Mouse (Mus musculus) right cerebral cortex, postnatal 10 days (tissue): ENCODE results near the gene Nlrp9c.
"Not testable (repeated sequence)": the region's sequence is repeated elsewhere in the genome, so short reads cannot be mapped to it uniquely, and the experiment has no call there.

Experiments
- DNase-seq, 2 experiments: peaks; one replicate each; pipeline ENCODE4 v3.0.0; 2021; ENCODE audit warnings: low spot score in 2 of 2

Nlrp9c gene

DNA sequence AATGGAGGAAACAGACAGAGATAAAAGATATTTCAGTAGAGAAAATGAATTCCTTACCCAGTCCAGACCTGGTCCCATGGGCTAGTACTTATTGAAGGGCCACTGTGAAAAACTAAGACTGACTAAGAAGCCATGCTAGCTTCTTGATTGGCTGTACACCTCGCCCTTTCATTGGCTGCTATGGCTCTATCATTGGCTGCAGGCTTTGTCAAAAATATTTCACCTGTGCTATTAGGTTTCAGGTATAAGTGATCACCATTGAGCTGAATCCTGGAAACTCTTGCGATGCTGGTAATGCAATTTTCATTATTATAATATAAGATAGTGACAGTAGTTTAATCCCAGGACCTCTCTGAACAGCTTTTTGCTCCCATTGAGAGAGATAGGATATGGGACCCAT, at the start of gene Nlrp9c:
Gene Nlrp9c, minus strand, starts transcription at position 101 of the 400 bp plus-strand sequence.
- not testable (repeated sequence) for DNase-seq

GRCm38 (mm10) chr7:26434813-26435212, 31.3 kb upstream of the Nlrp9c start, which contains the start of gene Nlrp4a:
Nlrp4a (plus strand) TSS chr7:26435113.
- DNase-seq = no peak

GRCm38 (mm10) chr7:26391811-26392210, 11.7 kb downstream of the Nlrp9c start:
- not testable (repeated sequence) for DNase-seq

DNA sequence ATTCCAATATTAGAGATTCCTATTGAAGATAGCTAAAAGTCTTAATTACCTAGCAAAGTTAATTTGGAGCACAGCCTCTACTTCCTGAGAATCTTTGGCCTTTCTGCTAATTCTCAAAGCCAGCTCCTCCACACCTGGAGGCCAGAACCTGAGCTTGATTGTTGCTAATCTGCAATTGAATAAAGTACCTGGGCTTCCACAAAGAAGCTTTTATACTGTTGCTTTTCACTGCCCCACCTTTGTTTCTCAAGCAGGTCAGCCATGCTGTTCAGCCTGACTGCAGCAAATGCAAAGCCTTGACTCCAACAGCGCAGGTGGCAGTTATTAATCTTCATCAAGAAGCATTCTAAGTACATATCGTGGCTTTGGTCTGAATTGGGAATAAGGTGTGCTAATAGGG, 12.4 kb downstream of the Nlrp9c start:
- DNase-seq = not testable (repeated sequence)

DNA sequence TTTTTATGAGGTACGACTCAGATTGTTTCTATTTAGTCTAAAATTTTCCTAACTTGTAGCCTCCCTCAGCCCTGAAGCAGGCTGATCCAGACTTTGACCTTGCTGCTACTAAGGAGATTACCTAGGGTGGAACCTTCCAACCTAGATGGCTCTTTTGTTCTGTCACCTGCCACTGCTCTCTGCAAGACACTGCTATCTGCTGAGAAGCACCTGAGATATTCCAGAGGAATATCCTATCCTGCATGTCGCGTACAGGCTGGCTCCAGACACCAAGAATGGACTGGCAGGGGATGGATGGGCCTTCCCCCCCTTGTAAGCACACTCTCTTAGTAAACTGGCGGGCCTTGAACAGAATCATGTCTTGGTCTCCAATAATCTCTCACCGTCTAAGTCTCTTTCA, 16.8 kb downstream of the Nlrp9c start:
- DNase-seq = not testable (repeated sequence)

GRCm38 (mm10) chr7:26380807-26381206, 22.7 kb downstream of the Nlrp9c start:
- DNase-seq = no peak

DNA sequence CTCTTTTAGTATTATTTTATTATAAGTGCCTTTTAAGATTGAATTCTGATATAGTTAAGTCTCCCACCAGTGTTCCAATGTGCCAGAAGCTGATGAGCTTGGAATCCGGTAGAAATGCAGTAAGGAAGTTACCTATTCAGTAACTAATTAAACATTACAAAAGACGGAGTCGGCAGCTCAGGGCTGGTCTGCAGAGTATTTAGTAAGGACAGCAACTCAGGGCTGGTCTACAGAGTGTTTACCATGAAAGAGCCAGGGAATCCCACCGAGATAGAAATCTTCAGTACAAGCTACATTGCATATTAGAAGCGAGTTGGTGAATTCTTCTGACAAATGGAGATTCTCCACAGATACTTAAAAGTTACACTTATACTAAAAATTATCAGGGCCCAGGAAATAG, 30.3 kb downstream of the Nlrp9c start:
- not testable (repeated sequence) for DNase-seq

DNA sequence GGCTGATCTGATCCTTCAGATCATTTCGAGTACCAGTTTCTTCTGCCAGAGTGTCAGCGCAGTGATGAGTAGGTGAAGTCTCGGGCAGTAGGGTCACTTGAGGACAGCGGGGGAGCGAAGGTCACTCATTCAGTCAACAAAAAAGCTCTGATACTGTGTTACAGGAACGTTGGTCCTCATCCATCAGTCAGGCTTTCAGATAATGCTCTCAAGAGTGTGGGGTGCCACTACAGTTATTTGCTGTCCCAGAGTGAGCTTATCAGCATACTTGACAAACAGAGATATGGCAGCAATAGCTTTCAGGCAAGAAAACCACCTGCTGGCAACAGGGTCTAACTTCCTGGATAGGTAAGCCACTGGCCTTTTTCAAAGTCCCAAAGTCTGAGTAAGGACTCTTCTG, 46.8 kb downstream of the Nlrp9c start:
- DNase-seq = not testable (repeated sequence)

DNA sequence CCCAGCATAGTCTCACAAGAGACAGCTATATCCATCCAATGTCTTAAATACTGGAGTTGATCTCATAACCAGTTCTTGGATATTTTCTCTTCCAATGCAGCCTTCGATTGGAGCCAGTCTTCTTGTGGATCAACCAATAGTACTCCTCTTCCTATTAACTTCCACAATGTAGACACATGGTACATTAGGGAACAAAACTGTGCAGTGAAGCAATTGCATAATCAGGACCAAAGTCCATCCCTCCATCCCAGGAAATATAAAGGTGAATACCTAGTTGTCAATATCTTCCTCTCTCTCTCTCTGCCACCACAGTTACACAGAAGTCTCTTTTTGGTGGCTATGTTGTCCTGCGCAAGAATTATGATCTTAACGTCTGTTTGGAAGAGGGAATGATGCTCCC, 51.2 kb downstream of the Nlrp9c start:
- not testable (repeated sequence) for DNase-seq

GRCm38 (mm10) chr7:26350177-26350576, 53.3 kb downstream of the Nlrp9c start:
- not testable (repeated sequence) for DNase-seq

GRCm38 (mm10) chr7:26320361-26320760, 83.1 kb downstream of the Nlrp9c start:
- not testable (repeated sequence) for DNase-seq

- not testable (repeated sequence) for DNase-seq
Measured at GRCm38 (mm10) chr7:26315809-26316208, 87.7 kb downstream of the Nlrp9c start.

DNA sequence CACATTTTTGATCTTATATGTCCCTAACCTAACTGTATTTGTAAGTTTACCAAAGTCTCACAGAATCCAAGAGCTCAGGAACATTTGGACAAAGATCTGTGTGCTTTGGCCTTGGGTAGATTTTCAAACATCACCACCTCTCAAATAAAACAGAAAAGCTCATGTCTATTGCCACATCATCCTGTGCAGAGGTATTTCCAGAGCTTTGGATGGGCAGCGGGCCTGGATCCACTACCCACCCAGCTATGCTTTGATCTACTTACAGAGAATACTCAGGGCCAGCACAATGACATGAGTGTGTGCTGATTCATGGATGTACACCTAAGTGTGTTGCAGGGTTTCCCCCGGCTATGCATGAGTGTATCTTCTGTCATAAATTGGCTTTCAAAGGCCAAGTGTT, 88.3 kb downstream of the Nlrp9c start:
- DNase-seq = not testable (repeated sequence)

GRCm38 (mm10) chr7:26311786-26312185, 91.7 kb downstream of the Nlrp9c start:
- DNase-seq = not testable (repeated sequence)

DNA sequence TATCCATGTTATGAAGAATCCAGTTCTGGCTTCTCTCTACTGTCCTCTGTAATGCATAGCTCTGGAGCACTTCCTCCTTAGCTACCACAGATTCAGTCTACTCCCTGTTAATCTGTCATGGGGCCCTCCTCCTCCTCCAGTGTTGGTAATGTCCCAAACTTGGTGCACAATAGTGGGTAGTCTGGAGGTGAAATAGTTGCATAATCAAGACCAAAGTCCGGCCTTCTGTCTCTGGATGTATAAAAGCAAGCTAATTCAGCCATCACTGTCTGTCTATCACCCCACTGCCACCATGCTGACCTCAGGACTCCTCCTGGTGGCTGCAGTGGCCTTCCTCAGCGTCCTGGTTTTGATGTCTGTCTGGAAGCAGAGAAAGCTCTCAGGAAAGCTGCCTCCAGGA, 96.6 kb downstream of the Nlrp9c start, which contains the start of gene Cyp2a4:
Gene Cyp2a4, plus strand, starts transcription at position 244 of the 400 bp plus-strand sequence.
- not testable (repeated sequence) for DNase-seq

- DNase-seq = not testable (repeated sequence)
Measured at GRCm38 (mm10) chr7:26303429-26304166, 99.9 kb downstream of the Nlrp9c start.
